Mouse (Mus musculus) bone marrow macrophage, adult 2 months (primary cell): ENCODE data around the gene Phf1.
"Not testable (repeated sequence)": the region's sequence is repeated elsewhere in the genome, so short reads cannot be mapped to it uniquely, and the experiment has no call there.

Experiments
- CTCF ChIP-seq: IDR thresholded peaks from 2 replicates; pipeline ENCODE4 v1.5.1; 2012; ENCODE audit warnings: low read depth, mild to moderate bottlenecking, low read length, moderate library complexity
- POLR2A ChIP-seq: IDR thresholded peaks from 2 replicates; pipeline ENCODE4 v1.6.1; 2012; ENCODE audit warnings: mild to moderate bottlenecking, low read depth, low read length, borderline replicate concordance

DNA sequence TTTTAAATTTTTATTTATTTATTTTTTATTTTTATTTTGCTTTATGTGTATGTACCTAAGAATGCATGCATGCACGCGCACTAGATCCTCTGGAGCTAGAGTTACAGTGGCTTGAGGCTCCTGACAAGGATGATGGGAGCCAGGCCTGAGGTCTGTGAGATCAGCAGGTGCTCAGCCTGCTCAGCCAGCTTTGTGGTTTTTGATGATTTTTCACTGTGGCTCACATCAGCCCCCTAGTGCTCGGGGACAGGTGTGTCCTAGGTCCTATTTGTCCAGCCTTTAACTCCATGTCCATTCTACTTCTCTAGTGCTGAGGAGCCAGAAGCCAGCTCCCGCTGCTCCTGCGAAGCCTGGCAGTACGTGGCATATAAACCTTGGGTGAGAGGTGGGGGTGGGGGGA lies 10.5 kb upstream of the Phf1 start:
- TF ChIP-seq POLR2A, CTCF: not testable (repeated sequence)
